Mouse (Mus musculus) limb, embryonic 11.5 days (tissue): ENCODE results near the gene Xcr1. TPM values are rescaled to one million over a fixed set of nuclear protein-coding genes. Genes with fewer than 3 reads are reported as not detected.

Source experiments
- ATAC-seq: fragments of 200-750 bp; cut with Nextera tagmentation; 2 replicates; pipeline ENCODE4 v1.8.0; 2017; ENCODE audit warnings: low read depth; ENCODE audit not compliant: insufficient number of reproducible peaks, low FRiP score, low TSS enrichment
- DNase-seq: peaks from one replicate; pipeline ENCODE4 v3.0.0-alpha.2; 2015; ENCODE audit warnings: low spot score
- H3K27ac ChIP-seq: fragments of 300-500 bp; sonication (generic); replicated peaks from 2 replicates; pipeline ENCODE4 v1.5.1; 2014; ENCODE audit warnings: low read depth, mild to moderate bottlenecking, low read length
- H3K27me3 ChIP-seq: fragments of 300-500 bp; sonication (generic); 2 replicates; pipeline ENCODE4 v1.6.1; 2014; ENCODE audit warnings: mild to moderate bottlenecking, low read length, mixed read lengths; ENCODE audit not compliant: control insufficient read depth, insufficient read depth
- H3K36me3 ChIP-seq: fragments of 300-500 bp; sonication (generic); 2 replicates; pipeline ENCODE4 v1.6.1; 2014; ENCODE audit warnings: mild to moderate bottlenecking, low read length, moderate library complexity, mixed read lengths; ENCODE audit not compliant: control insufficient read depth, insufficient read depth
- H3K4me1 ChIP-seq: fragments of 300-500 bp; sonication (generic); 2 replicates; pipeline ENCODE4 v1.6.1; 2014; ENCODE audit warnings: low read length, mixed read lengths; ENCODE audit not compliant: control insufficient read depth, insufficient read depth
- H3K4me2 ChIP-seq: fragments of 300-500 bp; sonication (generic); 2 replicates; pipeline ENCODE4 v1.6.1; 2014; ENCODE audit warnings: low read depth, mild to moderate bottlenecking, moderate library complexity; ENCODE audit not compliant: severe bottlenecking
- H3K4me3 ChIP-seq: fragments of 300-500 bp; sonication (generic); 2 replicates; pipeline ENCODE4 v1.5.1; 2014; ENCODE audit warnings: low read depth, low read length
- H3K9ac ChIP-seq: fragments of 300-500 bp; sonication (generic); 2 replicates; pipeline ENCODE4 v1.6.1; 2014; ENCODE audit warnings: mild to moderate bottlenecking, low read length
- H3K9me3 ChIP-seq: fragments of 300-500 bp; sonication (generic); 2 replicates; pipeline ENCODE4 v1.6.1; 2016; ENCODE audit warnings: low read length; ENCODE audit not compliant: control insufficient read depth
- WGBS: fragments of 180-500 bp; shearing (Covaris S2); extraction: QIAGEN DNeasy Blood & Tissue Kit; methylation state at CpG from one replicate; pipeline ENCODE4 v1.1.7; 2014; 5-methylcytosine and 5-hydroxymethylcytosine counted together
- polyA plus RNA-seq: library from polyadenylated mRNA; unstranded; fragments of >200 nt; fragmentation: Nextera tagmentation; extraction: Ambion mirVana; gene quantifications from 2 replicates; pipeline ENCODE4 v1.2.1, GENCODE M21; 2014

Gene Xcr1
- polyA plus RNA-seq, result 0.04 TPM in 1 of 2 replicates, not detected in the other

DNA sequence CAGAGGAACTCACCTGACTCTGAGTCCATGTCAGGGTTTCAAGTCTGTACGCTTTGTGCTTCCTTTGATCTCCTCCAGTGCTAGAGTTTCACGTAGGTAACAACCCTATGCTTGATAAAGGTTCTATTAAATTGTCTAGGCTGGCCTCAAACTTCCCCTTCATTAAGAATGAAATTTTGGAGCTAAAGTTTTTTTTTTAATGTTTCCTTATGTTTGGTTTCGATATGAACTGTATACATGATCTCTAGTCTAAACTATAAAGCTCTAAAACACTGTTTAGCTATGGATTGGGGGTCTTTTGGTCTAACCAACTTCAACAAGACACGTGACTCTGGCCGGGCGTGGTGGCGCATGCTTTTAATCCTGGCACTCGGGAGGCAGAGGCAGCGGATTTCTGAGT lies at the start of gene Xcr1:
TSS of gene Xcr1 (minus strand) at position 101 of the 400 bp plus-strand sequence.
- no peaks in the 10 kb centered on the region for H3K4me1 ChIP-seq
- no peak for ATAC-seq
- WGBS, result 86% methylated on average over 9 of the region's 9 CpGs

DNA sequence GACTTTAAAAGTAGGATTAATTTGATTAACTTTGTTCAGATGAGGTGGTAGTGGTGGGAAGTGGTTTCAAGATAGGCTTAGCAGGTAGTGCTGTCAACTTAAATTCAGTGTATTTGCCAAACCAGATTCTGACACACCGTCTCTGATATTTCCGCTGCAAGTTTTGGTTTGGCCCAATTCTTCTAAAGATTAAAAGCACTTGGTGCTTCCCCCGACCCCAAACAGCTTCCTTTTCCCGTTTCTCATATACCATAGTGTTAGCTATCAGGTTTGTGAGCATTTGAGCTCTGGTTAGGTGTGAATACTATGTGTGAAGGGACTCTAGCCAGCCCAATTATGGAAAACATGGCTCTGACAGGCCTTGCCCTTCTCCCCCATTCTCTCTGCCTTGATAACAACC lies 10.2 kb upstream of the Xcr1 start:
- Histone ChIP-seq H3K4me1 (no peaks in the 10 kb centered on the region), H3K4me2 (no peak overlapping the region), H3K4me3 (no peak overlapping the region), H3K9me3 (no peaks in the 10 kb centered on the region), H3K36me3 (no peaks in the 10 kb centered on the region), H3K27me3 (no peaks in the 10 kb centered on the region), H3K27ac (no peak overlapping the region), H3K9ac (no peak overlapping the region)
- DNase-seq (no peak), ATAC-seq (no peak)
- 73% methylated on average over 4 of the region's 4 CpGs for WGBS

More for the DNA sequence above, at the start of gene Xcr1:
- H3K9me3 ChIP-seq, result no peaks in the 10 kb centered on the region
- DNase-seq, result no peak
- H3K4me2 ChIP-seq, result no peak within 1 kb of the TSS
- no peak within 1 kb of the TSS for H3K27ac ChIP-seq
- no peak within 1 kb of the TSS for H3K9ac ChIP-seq
- no peaks in the 10 kb centered on the region for H3K27me3 ChIP-seq
- H3K36me3 ChIP-seq, result no peaks in the 10 kb centered on the region
- no peak within 1 kb of the TSS for H3K4me3 ChIP-seq

DNA sequence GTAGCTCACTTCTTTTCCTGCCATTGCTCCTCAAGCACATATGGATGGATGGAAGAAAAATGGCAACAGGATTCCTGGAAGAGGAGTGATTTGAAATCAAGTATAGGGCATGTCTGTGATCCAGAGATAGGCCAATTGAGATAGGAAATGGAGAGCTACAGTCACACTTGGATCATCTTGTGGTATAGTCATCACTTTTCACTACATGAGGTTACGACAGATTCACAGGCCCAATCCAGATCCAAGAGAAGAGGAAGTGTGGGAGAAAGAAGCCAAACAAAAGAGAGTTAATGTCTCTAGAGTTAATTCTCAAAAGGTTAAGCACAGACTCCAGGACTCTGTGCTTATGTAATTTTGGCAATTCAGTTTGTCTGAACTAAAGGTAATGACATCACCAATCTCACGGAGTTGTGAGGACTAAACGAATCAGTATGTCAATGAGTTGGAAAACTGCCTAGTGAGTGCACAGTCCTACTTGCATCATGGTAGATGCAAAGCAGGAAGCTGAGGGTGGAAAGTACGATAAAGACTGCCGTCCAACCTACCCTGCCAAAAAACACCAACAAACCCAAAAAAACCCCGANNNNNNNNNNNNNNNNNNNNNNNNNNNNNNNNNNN lies 7.4 kb upstream of the Xcr1 start:
- H3K4me3 ChIP-seq, result no peak overlapping the region
- H3K27ac ChIP-seq, result no peak overlapping the region
- no peaks in the 10 kb centered on the region for H3K27me3 ChIP-seq
- H3K4me2 ChIP-seq, result no peak overlapping the region
- no peak overlapping the region for H3K9ac ChIP-seq
- 91% methylated on average over 3 of the region's 6 CpGs for WGBS
- no peaks in the 10 kb centered on the region for H3K36me3 ChIP-seq
- DNase-seq (no peak), ATAC-seq (no peak)
- H3K4me1 ChIP-seq, result no peaks in the 10 kb centered on the region
- H3K9me3 ChIP-seq, result no peaks in the 10 kb centered on the region

DNA sequence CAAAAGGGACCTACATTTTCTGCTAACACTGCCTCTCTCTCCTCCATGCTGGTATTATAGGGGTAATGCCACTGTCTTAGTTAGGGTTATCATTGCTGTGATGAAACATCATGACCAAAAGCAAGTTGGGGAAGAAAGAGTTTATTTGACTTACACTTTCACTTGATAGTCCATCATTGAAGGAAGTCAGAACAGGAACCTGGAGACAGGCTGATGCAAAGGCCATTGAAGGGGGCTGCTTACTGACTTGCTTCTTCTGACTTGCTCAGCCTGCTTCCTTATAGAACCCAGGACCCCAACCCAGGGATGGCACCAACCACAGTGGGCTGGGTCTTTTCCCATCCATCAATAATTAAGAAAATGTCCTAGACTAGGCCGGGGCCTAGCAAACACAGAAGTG lies 1.8 kb upstream of the Xcr1 start:
- H3K27ac ChIP-seq, result no peak overlapping the region
- no peaks in the 10 kb centered on the region for H3K4me1 ChIP-seq
- no peak overlapping the region for H3K9ac ChIP-seq
- WGBS, result 97% methylated on average over 1 of the region's 1 CpGs
- no peaks in the 10 kb centered on the region for H3K9me3 ChIP-seq
- H3K4me3 ChIP-seq, result no peak overlapping the region
- H3K36me3 ChIP-seq, result no peaks in the 10 kb centered on the region
- DNase-seq, result no peak
- H3K4me2 ChIP-seq, result no peak overlapping the region
- no peaks in the 10 kb centered on the region for H3K27me3 ChIP-seq
- ATAC-seq, result no peak

DNA sequence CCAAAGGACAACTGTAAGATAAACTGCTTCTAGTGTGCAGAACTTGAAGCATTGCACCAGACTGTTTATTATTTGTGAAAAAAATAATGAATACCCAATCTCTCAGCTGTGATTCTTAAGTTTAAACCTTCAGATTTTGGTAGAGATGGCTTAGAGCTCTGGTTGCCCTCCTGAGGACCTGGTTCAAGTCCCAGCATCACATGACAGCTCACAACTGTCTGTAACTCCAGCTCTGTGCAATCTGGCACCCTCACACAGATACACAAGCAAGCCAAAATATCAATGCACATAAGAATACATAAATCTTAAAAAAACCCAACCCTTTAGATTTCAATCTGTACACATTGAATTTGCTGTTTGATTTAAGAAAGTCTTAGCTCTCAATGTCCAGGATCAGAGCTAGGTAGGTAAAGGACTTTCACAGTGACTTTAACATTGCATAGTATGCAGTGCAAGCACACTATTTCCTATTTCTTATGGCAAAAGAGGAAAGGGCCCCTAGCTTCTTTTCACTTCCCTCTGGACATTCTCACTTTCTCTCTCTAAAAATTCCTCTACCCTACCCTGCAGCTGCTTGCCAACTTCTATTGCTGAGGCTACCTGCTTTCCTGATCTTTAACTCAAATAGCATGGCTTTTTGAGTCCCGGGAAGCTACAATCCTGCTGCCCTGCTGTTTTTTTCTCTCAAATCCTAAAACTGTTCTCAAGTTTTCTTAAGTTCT lies 1.2 kb upstream of the Xcr1 start:
- Histone ChIP-seq H3K9ac (no peak overlapping the region), H3K4me3 (no peak overlapping the region), H3K27me3 (no peaks in the 10 kb centered on the region), H3K36me3 (no peaks in the 10 kb centered on the region), H3K4me1 (no peaks in the 10 kb centered on the region), H3K4me2 (no peak overlapping the region), H3K9me3 (no peaks in the 10 kb centered on the region), H3K27ac (no peak overlapping the region)
- DNase-seq, result no peak
- no peak for ATAC-seq
- 80% methylated on average over 1 of the region's 1 CpGs for WGBS

DNA sequence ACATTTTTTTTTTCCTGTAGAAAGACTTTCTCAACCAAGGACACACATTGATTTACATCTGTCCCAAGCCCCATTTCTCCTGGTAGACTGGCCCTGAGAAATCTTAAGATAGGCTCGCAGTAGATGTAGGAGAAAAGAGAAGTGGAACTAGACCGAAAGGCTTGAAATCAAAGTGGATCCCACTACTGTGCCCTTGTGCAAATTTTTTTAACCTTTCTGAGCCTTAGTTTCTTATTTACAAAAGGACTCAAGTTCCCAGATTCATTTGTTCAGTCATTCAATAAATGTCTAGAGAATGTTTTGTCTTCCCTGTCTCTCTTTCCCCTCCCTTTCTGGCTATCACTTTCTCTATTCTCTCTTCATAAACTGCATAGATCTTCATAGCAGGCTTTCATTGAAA lies 5.0 kb downstream of the Xcr1 start:
- DNase-seq, result no peak
- H3K36me3 ChIP-seq, result no peaks in the 10 kb centered on the region
- no peaks in the 10 kb centered on the region for H3K9me3 ChIP-seq
- no peak overlapping the region for H3K27ac ChIP-seq
- 0 out of 2 replicates have a peak, but pooled peaks cover 2% of the 10 kb centered on the region for H3K4me1 ChIP-seq
- ATAC-seq, result no peak
- H3K4me3 ChIP-seq, result no peak overlapping the region
- WGBS, result 84% methylated on average over 2 of the region's 2 CpGs
- no peak overlapping the region for H3K9ac ChIP-seq
- no peaks in the 10 kb centered on the region for H3K27me3 ChIP-seq
- H3K4me2 ChIP-seq, result no peak overlapping the region

DNA sequence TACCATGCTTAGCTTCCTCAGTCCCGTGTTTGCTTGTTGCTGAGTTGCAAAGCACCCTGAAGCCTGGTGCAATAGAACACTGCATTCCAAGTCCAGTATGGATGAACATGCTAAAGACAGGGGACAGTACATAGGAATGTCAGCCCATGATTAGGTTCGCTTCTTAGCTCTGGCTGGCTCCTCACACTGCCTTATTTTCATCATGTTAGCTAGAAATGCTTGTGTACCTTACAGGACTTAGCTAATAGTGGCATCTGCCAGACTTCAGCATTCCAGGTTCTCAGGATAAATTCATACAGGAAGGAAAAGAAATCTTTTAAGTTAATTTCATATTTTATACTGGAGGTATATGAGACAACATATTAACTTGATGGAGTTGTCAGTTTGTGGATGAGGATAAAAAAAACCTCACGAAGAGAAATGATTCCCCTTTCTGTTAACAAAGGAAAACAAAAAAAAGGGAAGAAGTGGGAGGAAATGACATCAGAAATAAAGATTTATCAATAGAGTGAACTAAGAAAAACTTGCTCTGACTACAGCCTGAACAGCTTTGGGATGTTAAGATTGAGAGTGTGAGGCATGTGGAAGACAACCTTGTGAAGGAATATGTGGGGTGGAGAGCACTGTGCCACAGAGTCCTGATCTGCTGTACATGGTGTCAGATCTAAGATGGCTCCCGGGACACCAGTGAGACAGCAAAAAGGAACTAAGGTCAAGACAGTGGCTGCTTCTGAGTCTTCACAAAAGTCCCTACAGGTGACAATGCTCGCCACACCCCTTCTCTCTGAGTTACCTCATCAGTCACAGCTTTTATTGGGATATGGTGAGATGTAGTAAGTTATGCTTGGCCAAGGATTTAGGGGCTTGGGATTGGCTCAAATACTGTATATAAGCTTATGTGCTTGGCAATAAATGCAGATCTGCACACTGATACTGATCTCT lies 9.1 kb downstream of the Xcr1 start:
- Histone ChIP-seq H3K27me3 (no peaks in the 10 kb centered on the region), H3K9me3 (no peaks in the 10 kb centered on the region), H3K36me3 (no peaks in the 10 kb centered on the region), H3K4me2 (peak overlapping the region; percentile 42), H3K27ac (no peak overlapping the region), H3K9ac (no peak overlapping the region; the same call in 1 of the 2 replicates), H3K4me3 (peak overlapping the region; percentile 69; the same call in 1 of the 2 replicates), H3K4me1 (0 out of 2 replicates have a peak, but pooled peaks cover 5% of the 10 kb centered on the region)
- DNase-seq, result peak; percentile 25
- ATAC-seq, result no peak
- WGBS, result 74% methylated on average over 5 of the region's 5 CpGs
